Comparison of ENCODE assay signal across 19 mouse cellular contexts in genomic region chr13:111096071-111096470, GRCm38 (mm10).
DNase-seq lines count a peak whose midpoint lies in the region; TF ChIP-seq lines count a peak whose summit lies in the region.
"Had no signal": no experiment of that assay in that cellular context is flagged by ENCODE, and none has a peak within 500 bp of the region (broad histone marks: within the 10 kb centered on the region; RNA-seq: fewer than 3 reads in every experiment).

No protein-coding gene starts in this region.

- TF ChIP-seq CTCF in cortical plate, adult 2 months (IDR thresholded peaks at IDR 0.05; ENCODE audit: extremely low read depth, insufficient read depth, low read length), result no peak

- TF ChIP-seq POLR2A in cortical plate, adult 2 months (IDR thresholded peaks at IDR 0.05; ENCODE audit: extremely low read depth, insufficient read depth, low read length), result no peak

- DNase-seq in left cerebral cortex, adult 11 months (ENCODE audit: low spot score), result peak; percentile 29
- no peak for DNase-seq in left cerebral cortex, postnatal 4 days
- peak; percentile 49 for DNase-seq in brain, adult 2 months (ENCODE audit: low read depth, low spot score)
- peak; percentile 30 to 31 for DNase-seq in left cerebral cortex, postnatal 14 days (ENCODE audit: low spot score in 2 of 2)
- DNase-seq in B cell, adult 2 months, result no peak
- DNase-seq: adrenal gland, adult 8-10 months; adrenal gland, postnatal 36 days; cerebellum, adult 11 months; cerebellum, adult 9-10 months; cerebellum, postnatal 25 days; gastrocnemius, postnatal 10 days; heart, adult 18-20 months; heart, postnatal 10 days; heart, postnatal 4 days had no signal

- intact Hi-C loops in left cerebral cortex, postnatal 4 days (cut with DNase I), result no loop called here
- intact Hi-C loops in left cerebral cortex, postnatal 14 days (cut with DNase I), result loop anchor here (5.0 kb wide), 1 partner anchor 704 kb away; no protein-coding TSS in a partner anchor

- 0 out of 2 replicates have a peak overlapping the region, but pooled peaks have one; percentile 86 for H3K27ac ChIP-seq in cortical plate, adult 2 months (ENCODE audit: insufficient read depth, low read length)
- H3K27ac ChIP-seq: embryonic facial prominence, embryonic 13.5 days; forebrain, embryonic 12.5 days; heart, embryonic 10.5 days; hindbrain, embryonic 12.5 days had no signal

- peaks cover 15% of the 10 kb centered on the region for H3K4me1 ChIP-seq in cortical plate, adult 2 months (ENCODE audit: control insufficient read depth, insufficient read depth, low read length)
- H3K4me1 ChIP-seq: forebrain, embryonic 12.5 days had no signal

- H3K4me3 ChIP-seq in cortical plate, adult 2 months (ENCODE audit: insufficient read depth, low read length), result no peak overlapping the region
- H3K4me3 ChIP-seq: embryonic facial prominence, embryonic 13.5 days; forebrain, embryonic 12.5 days; heart, embryonic 10.5 days; hindbrain, embryonic 12.5 days had no signal

Comparison
In these comparisons a context has a peak if more than half of its experiments do, and no peak if none do; other contexts are left out.
1. DNase-seq: peak in left cerebral cortex, adult 11 months (single experiment), brain, adult 2 months (single experiment) and left cerebral cortex, postnatal 14 days (2 of 2); none in left cerebral cortex, postnatal 4 days (single experiment) and B cell, adult 2 months (0 of 2).